Mouse (Mus musculus): ENCODE data around the gene Zfp661.

Zfp661 gene

GRCm38 (mm10) chr2:127551078-127551477, 35.8 kb downstream of the Zfp661 start:
- DNase-seq (ENCODE audit: low read depth, low spot score), result no peak

GRCm38 (mm10) chr2:127550446-127550845, 36.4 kb downstream of the Zfp661 start:
- no peak for DNase-seq (ENCODE audit: low read depth, low spot score)

DNA sequence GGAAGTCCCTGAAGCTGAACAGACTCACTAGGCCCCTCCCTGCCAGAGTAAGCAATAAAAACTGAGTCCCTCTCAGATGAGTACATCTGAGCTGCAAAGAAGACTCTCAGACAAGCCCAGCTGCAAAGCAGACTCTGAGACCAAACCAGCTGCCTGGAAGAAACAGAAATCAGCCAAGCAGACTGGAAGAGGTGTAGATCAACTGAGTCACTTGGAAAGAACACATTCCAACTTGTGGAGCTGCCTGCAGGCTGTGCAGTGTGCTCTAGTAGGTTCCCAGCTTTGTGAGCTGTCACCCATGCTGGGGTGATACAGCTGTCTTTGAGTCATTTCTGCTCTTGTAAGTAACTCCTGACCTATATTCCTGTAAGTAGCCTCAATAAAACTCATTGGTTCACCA, 37.2 kb downstream of the Zfp661 start:
- DNase-seq (ENCODE audit: low read depth, low spot score), result no peak

DNA sequence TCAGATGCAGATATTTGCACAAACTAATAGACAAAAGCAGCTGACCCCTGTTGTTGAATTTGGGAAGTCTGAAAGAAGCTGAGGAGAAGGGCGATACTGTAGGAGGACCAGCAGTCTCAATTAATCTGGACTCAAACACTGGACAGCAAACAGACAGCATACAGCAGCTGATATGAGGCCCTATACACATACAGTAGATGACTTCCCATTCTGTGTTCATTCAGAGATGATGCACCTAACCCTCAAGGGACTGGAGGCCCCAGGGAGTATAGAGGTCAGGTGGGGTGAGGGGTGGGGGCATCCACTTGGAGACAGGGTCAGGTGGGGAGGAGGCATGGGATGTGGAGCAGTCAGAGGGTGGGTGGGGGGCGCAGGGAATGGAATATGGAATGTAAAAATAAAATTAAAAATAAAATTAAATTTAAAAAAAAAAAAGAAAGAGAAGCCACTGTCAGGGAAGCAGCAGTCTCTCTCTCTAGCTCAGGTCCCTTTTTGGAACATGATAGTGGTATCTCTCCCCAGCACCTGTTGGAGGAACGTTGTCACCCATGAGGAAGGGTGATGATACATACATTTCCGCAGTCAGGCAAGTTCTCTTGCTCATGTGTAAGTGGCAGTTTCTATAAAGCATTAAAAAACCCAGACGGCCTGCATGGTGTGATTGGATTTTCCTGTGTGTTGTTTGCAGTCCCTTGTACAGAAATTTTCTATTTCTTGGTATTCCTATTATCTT, 38.4 kb downstream of the Zfp661 start:
- no peak for DNase-seq (ENCODE audit: low read depth, low spot score)

DNA sequence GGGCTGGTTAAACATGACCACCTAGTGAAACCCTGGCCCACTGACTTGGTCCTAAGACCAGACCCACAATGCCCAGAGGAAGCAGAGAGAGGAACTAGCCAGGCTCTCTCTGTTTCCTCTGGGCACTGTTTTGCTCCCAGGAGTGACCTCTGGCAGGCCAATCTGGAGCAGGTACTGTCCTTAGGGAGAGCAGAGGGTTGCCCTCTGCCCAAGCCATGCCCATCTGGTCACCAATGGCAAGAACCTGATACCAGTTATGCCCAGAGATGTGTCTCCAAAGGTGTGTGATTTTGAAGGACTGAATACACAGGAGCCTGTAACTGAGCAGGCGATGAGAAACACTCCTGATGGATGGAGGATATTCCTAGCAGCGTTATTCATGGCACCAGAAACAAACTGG, 45.2 kb downstream of the Zfp661 start:
- no peak for DNase-seq (ENCODE audit: low read depth, low spot score)

DNA sequence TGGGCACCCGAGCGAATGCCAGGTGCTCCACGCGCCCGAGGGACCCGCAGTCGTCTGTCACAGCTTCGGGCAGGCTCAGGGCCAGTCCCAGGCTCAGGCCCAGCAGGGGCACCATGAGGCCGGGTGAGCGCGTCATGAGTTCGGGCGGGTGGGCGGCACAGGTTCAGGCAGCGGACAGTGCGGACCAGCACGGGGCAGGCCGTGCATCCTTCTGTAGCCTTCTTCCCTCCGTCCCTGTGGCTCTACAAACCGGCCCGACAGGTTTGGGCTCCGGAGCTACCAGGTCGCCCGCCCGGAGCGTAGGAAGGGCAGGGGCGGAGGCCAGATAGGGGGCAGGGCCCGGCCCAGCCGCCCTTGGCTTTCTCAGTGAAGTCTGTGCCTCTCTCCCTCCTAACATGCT, 45.7 kb downstream of the Zfp661 start, which contains the start of gene Prom2:
TSS of gene Prom2 (minus strand) at position 283 of the 400 bp plus-strand sequence.
- no peak for DNase-seq (ENCODE audit: low read depth, low spot score)

- no peak for DNase-seq (ENCODE audit: low read depth, low spot score)
These were observed 47.4 kb downstream of the Zfp661 start for GRCm38 (mm10) chr2:127539494-127539893.

DNA sequence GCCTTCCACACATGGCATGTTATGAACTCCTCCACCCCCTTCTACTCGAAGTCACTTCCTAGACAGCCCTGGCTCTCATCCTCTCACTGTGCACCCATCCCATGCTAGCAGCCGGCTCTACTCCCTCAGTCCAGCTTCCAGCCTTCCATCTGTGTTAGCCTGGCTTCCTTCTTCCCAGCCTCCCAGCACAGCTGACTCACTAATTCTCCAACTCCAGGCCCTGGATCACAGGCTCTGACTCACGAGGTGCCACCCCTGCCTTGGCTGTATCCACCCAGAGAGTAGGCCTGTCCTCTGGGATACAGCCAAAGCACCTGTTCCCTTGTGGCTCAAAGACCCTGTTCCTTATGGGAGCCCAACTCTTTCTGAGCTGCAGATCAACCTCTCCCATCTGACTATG, 49.3 kb downstream of the Zfp661 start:
- DNase-seq (ENCODE audit: low read depth, low spot score), result no peak

GRCm38 (mm10) chr2:127535363-127535762, 51.5 kb downstream of the Zfp661 start:
- DNase-seq (ENCODE audit: low read depth, low spot score), result no peak

DNA sequence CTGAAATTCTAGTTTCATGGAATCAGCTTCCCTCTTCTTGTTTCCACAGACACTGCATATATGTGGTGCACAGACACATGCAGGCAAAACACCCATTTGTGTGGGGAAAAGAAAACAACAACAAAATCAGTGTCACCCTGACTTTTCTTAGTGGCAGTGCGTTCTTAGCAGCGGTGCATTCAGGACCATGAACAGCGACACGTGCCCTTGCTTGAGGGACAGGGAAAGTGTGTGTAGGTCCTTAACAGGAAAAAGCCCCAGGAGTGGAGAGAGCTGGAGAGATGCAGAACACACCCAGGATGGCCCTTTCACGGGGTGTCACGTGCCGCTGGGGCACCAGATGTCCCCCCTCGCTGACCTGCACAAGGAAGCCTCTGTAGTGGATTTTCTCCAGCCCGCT, 54.5 kb downstream of the Zfp661 start:
- no peak for DNase-seq (ENCODE audit: low read depth, low spot score)

DNA sequence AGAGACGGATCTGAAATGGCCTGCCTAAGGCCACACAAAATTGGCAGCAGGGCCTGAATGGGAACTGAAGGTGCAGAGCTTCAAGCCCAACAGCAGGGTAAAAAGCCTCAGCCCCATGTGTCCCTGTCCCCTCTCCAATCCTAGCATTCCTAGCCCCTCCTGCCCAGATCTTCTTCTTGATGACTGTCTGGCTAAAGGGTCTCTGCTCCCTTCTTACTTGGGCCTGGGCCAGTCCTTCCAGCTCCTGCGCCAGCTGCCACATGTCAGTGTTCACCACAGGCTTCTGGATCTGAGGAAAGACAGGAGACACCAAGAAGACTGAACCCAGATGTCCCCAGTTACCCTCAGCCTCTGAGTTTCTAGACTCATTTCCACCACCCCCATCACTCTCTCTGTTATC, 55.3 kb downstream of the Zfp661 start:
- no peak for DNase-seq (ENCODE audit: low read depth, low spot score)

- no peak for DNase-seq (ENCODE audit: low read depth, low spot score)
These were observed 56.5 kb downstream of the Zfp661 start for GRCm38 (mm10) chr2:127530418-127530817.

GRCm38 (mm10) chr2:127525004-127525775, 61.7 kb downstream of the Zfp661 start:
- DNase-seq (ENCODE audit: low read depth, low spot score), result no peak
